Mouse (Mus musculus): ENCODE measurements around the gene Ddx17.

Gene Ddx17

GRCm38 (mm10) chr15:79546410-79547288 lies at the start of gene Ddx17:
Gene Ddx17, minus strand, starts transcription at chr15:79546741.
- peak; percentile 99 for DNase-seq

GRCm38 (mm10) chr15:79581581-79581980 lies 35.0 kb upstream of the Ddx17 start:
- no peak for DNase-seq

- DNase-seq, result no peak
Measured at GRCm38 (mm10) chr15:79577671-79578426, 31.3 kb upstream of the Ddx17 start.

GRCm38 (mm10) chr15:79576947-79577346 lies 30.4 kb upstream of the Ddx17 start:
- no peak for DNase-seq

DNA sequence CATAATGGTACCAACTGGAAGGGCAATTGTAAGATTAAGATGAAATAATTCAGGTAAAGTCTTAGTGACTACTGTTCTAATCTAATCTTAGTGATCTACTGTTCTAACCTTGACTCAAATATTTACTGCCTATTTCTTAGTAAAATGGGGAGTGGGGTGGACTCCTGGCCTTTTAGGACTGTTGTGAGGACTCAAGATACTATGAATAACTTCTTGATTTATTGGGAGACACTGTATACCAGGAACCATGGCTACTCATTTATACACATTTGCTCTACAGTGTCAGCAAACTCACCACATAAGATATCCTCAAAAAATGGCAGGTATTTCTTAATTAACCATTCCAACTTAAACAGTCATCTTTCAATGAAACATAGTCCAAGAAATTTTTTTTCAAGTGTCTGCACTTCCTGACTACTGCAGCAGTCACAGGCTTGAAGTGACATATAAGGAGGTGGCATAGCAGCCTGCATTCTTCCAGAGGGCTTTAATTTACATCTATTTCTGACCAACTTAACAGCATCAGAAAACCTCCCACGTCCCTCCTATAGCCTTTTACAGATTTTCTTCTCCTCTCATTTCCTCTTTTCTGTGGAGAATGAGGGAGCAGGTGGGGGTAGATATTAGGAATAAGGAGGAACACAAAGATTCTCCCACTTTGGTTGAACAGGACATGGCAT lies 29.1 kb upstream of the Ddx17 start:
- no peak for DNase-seq

- no peak for DNase-seq
Measured at GRCm38 (mm10) chr15:79562417-79562816, 15.9 kb upstream of the Ddx17 start.

DNA sequence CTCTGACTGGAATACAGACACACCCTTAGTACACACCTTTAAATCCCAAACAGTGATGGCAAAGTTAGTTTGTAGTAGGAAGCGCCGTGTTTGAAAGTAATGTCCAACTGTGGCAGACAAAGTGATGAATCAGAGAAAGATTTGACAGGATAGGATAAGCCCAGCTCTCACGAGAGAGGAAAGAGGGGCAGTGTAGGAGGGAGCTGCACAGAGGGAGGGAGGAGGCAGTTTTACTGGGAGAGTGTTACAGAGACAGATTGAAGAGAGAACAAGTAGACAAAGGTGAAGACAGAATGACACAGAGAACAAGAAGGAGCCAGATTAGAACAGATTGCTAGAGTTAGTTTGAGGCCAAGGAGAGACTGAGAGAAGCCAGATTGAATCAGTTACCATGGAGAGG lies 13.1 kb upstream of the Ddx17 start:
- DNase-seq, result no peak

DNA sequence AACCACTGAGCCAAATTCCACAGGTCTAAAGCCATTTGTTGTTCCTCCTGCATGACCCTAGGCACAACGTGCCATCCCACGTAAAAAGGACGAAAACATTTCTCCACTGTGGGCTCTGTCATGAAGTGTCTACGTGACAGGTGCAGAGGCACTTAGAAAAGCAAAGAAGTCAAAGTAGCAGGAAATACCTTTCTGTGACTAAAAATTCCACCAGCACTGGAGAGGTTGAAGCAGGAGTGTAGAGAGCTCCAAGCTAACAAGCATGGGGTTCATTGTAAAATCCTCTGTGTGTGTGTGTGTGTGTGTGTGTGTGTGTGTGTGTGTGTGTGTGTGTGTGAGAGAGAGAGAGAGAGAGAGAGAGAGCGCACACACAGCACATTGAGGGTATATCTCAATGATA lies 6.0 kb upstream of the Ddx17 start:
- DNase-seq, result no peak

- no peak for DNase-seq
Measured at GRCm38 (mm10) chr15:79548226-79548625, 1.7 kb upstream of the Ddx17 start.

DNA sequence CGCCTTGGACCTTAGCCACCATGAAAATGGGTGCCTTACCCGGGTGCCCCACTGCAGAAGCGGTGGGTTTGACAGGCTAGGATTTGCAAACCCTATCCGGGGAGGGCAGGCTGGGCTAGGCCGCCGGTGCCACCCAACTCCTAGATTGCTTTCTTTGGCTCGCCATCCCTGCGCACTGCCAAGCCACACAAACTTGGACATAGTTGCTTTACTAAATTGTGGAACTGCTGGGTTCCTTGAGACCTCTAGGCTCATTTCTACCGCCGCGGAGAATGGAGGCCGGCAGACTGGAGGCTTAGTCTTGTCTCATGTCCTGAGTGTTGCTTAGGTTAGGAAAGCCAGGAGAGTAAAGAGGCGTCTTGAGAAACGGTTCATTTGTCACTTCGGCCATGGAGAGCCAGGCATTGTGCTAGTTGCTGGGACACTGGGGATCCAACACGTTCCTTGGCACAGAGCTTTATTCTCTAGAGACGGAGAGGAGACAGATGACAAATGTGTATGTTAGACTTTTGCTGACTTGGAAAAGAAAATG lies 814 bp upstream of the Ddx17 start:
- DNase-seq, result no peak

GRCm38 (mm10) chr15:79545921-79546399 lies 581 bp downstream of the Ddx17 start:
- DNase-seq, result peak; percentile 78

DNA sequence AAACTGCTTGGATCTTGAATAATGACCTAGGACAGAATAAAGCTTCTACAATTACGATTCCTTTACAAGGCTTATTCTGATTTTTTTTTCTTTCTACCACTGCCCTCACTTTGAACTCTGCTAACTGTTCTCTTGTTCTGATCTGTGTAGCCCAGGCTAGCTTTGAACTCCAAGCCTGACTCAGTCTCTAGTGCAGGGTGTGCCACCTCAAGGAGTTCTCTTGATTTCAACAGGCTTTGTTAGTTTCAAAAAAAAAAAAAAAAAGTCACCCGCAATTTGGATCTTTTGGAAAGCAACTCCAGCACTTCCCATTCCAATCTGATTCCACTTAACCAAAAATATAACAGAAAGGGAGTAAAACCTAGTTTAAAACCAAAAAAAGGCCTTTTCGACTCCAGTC lies 1.0 kb downstream of the Ddx17 start:
- DNase-seq, result no peak

DNA sequence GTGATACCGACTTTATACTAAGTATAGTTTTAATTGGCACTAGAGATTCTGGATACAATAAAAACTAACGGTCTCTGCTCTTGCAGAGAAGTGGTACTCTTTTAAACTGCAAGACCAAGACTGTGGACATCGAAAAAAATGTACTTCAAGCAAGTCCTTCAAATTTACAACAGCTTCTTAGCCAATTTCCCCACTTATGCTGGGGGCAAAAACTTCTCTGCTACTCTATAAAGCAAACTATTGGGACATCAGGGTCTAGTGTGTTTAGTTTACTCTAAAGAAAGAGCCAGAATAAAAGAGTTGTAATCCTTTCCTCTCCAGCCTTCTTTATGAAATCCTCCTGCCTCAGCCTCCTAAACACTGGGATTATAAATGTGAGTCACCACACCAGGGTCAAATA lies 2.6 kb downstream of the Ddx17 start:
- no peak for DNase-seq

GRCm38 (mm10) chr15:79533796-79534195 lies 12.7 kb downstream of the Ddx17 start:
- DNase-seq, result no peak

DNA sequence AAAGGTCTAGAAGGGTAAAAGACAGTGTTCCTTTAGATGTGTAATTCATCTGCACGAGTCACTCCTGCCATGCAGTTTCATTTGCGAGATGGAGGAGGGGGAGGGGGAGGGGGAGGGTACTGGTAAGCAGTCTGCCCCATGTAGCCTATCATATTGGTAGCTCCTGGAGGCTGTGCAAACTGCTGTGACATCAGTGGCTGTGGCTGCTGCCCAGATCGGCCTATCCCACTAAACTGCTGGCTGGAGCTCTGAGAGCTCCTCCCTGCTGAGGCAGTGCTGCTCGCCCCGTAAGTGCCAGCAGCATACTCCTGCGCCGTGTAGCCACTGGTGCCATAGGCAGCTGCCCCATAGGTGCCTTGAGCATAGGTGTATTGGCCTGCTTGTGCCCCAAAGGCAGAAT lies 16.6 kb downstream of the Ddx17 start:
- DNase-seq, result no peak

- no peak for DNase-seq
Measured at GRCm38 (mm10) chr15:79527991-79528639, 18.4 kb downstream of the Ddx17 start.

GRCm38 (mm10) chr15:79527192-79527591 lies 19.3 kb downstream of the Ddx17 start:
- DNase-seq, result no peak

- no peak for DNase-seq
Measured at GRCm38 (mm10) chr15:79525979-79526768, 20.4 kb downstream of the Ddx17 start.

DNA sequence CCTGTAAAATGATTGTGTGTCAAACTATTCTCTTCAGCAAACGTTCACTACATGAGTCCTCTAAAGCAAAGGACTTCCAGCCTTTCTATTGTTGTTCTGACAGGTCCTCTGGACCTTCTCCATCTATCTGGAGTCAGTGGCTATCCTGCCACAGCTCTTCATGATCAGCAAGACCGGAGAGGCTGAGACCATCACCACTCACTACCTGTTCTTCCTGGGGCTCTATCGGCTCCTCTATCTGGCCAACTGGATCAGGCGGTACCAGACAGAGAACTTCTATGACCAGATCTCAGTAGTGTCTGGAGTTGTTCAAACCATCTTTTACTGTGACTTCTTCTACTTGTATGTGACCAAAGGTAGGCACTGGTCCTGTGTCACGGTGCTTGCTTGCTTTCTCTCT lies 21.0 kb downstream of the Ddx17 start:
- DNase-seq, result no peak

DNA sequence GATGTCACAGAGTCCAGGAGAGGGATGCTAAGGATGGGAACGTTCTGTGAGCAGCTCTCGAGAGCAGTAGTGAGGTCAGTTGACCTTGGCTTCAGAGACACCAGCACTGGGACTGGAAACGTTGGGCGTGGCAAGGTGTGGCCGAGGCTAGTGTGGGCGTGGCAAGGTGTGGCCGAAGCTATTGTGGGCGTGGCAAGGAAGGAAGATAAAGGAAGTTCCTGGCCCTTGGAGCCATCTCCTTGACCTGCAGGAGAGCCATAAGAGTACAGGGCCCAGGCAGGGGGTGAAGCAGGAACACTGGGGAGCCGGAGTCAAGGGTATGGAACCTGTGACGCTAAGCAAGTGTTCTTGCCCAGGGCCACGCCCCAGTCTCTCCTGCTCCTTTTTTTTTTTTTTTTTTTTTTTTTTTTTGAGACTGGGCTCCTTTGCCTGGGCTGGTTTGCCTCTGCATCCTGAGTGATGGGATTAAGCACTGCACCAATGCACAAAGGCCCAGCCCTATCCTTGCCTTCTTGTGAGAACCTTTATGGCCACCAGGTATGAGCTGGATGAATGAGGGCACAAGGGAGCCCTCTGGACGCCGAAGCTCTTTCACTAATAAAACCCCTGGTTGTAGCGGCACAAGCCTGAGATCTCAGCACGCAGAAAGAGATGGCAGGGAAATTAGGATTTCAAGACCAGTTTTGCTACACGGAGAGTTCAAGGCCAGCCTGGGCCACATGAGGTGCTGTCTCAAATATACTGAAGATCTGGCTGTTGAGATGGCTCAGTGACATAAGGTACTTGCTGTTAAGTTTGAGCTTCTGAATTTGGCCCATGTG lies 26.9 kb downstream of the Ddx17 start:
- DNase-seq, result no peak

- no peak for DNase-seq
Measured at GRCm38 (mm10) chr15:79518571-79518970, 28.0 kb downstream of the Ddx17 start.

Data from lung, postnatal 14 days (tissue).